Mouse (Mus musculus) kidney, postnatal 0 days (tissue): Measurements from ENCODE around the gene Slc35f6. TPM values are rescaled to one million over a fixed set of nuclear protein-coding genes. Genes with fewer than 3 reads are reported as not detected.

ENCODE experiments used
- ATAC-seq: fragments of 200-750 bp; cut with Nextera tagmentation; replicated peaks from 2 replicates; pipeline ENCODE4 v1.8.0; 2017; ENCODE audit warnings: low read depth, moderate number of reproducible peaks, moderate TSS enrichment, moderate library complexity; ENCODE audit not compliant: low FRiP score
- DNase-seq: peaks from one replicate; pipeline ENCODE4 v3.0.0-alpha.2; 2016; ENCODE audit warnings: low spot score
- H3K27ac ChIP-seq: fragments of 300-500 bp; sonication (generic); 2 replicates; pipeline ENCODE4 v1.5.1; 2014; ENCODE audit warnings: mild to moderate bottlenecking
- H3K27me3 ChIP-seq: fragments of 300-500 bp; sonication (generic); 2 replicates; pipeline ENCODE4 v1.6.1; 2014; ENCODE audit warnings: low read length, mixed read lengths; ENCODE audit not compliant: insufficient read depth
- H3K36me3 ChIP-seq: fragments of 300-500 bp; sonication (generic); 2 replicates; pipeline ENCODE4 v1.6.1; 2014; ENCODE audit warnings: low read length, mixed read lengths; ENCODE audit not compliant: insufficient read depth
- H3K4me1 ChIP-seq: fragments of 300-500 bp; sonication (generic); replicated peaks from 2 replicates; pipeline ENCODE4 v1.6.1; 2014; ENCODE audit warnings: antibody characterized with exemption, low read length, mixed read lengths; ENCODE audit not compliant: insufficient read depth
- H3K4me2 ChIP-seq: fragments of 300-500 bp; sonication (generic); 2 replicates; pipeline ENCODE4 v1.6.1; 2014; ENCODE audit warnings: mild to moderate bottlenecking, low read length, moderate library complexity, mixed read lengths
- H3K4me3 ChIP-seq: fragments of 300-500 bp; sonication (generic); replicated peaks from 2 replicates; pipeline ENCODE4 v1.5.1; 2014; ENCODE audit warnings: low read depth, low read length
- H3K9ac ChIP-seq: fragments of 300-500 bp; sonication (generic); 2 replicates; pipeline ENCODE4 v1.6.1; 2014; ENCODE audit warnings: low read depth, low read length
- H3K9me3 ChIP-seq: fragments of 300-500 bp; sonication (generic); replicated peaks from 2 replicates; pipeline ENCODE4 v1.6.1; 2016; ENCODE audit warnings: low read length, inconsistent platforms, mixed read lengths
- CTCF ChIP-seq: IDR thresholded peaks from 2 replicates; pipeline ENCODE4 v1.5.1; 2016; ENCODE audit warnings: antibody characterized with exemption, low read depth, mild to moderate bottlenecking, moderate library complexity
- WGBS: fragments of 180-500 bp; shearing (Covaris S2); extraction: QIAGEN DNeasy Blood & Tissue Kit; methylation state at CpG from one replicate; pipeline ENCODE4 v1.1.7; 2014; 5-methylcytosine and 5-hydroxymethylcytosine counted together
- polyA plus RNA-seq: library from polyadenylated mRNA; unstranded; fragments of >200 nt; fragmentation: Nextera tagmentation; extraction: Ambion mirVana; gene quantifications from 2 replicates; pipeline ENCODE4 v1.2.1, GENCODE M21; 2015

Gene Slc35f6
- polyA plus RNA-seq, 1 experiment from 2014 or later: 24.8 TPM

- WGBS: 0% methylated on average over 10 of the region's 10 CpGs
- no peak; the same call in 1 of the 2 replicates for ATAC-seq
- H3K27me3 ChIP-seq: peaks cover 17% of the 10 kb centered on the region
- peak overlapping the region; percentile 28; the same call in 1 of the 2 replicates for H3K9ac ChIP-seq
- peaks cover 12% of the 10 kb centered on the region; the same call in 1 of the 2 replicates for H3K4me1 ChIP-seq
- H3K4me3 ChIP-seq: peak overlapping the region; percentile 29
- H3K36me3 ChIP-seq: no peaks in the 10 kb centered on the region
- peak; percentile 50 for DNase-seq
- H3K27ac ChIP-seq: no peak overlapping the region
- H3K9me3 ChIP-seq: no peaks in the 10 kb centered on the region
- peak overlapping the region; percentile 60 for H3K4me2 ChIP-seq
- TF ChIP-seq CTCF: peak; percentile 15; the same call in 1 of the 2 replicates
Measured at GRCm38 (mm10) chr5:30622841-30623185, 24.9 kb upstream of the Slc35f6 start.

DNA sequence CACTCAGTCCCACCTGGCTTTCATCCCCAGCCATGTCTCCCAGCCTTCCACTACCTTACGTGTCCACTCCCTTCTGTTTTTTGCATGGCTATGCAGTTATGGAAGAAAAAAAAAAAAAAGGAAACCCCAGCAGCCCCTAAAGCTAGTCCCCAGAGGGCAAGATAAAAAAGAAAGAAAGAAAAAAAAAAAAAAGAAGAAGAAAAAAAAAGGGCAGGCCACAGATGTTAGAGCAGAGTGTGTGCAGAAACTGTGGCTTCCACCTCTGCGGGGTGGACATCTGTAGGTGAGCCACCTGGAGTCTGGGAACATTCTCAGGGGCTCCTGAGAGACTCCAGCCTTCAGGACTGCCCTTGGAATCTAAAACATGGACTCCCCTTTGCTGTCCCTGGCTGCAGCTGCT is 24.4 kb upstream of the Slc35f6 start:
- no peak for TF ChIP-seq CTCF
- peaks cover 12% of the 10 kb centered on the region; the same call in 1 of the 2 replicates for H3K4me1 ChIP-seq
- no peak overlapping the region for H3K9ac ChIP-seq
- WGBS: 59% methylated on average over 2 of the region's 2 CpGs
- H3K36me3 ChIP-seq: no peaks in the 10 kb centered on the region
- H3K27me3 ChIP-seq: peaks cover 17% of the 10 kb centered on the region
- no peaks in the 10 kb centered on the region for H3K9me3 ChIP-seq
- peak overlapping the region; percentile 60 for H3K4me2 ChIP-seq
- H3K27ac ChIP-seq: no peak overlapping the region
- no peak for ATAC-seq
- H3K4me3 ChIP-seq: no peak overlapping the region
- no peak for DNase-seq

- DNase-seq (no peak), ATAC-seq (no peak)
- H3K4me2 ChIP-seq: no peak overlapping the region
- peaks cover 12% of the 10 kb centered on the region; the same call in 1 of the 2 replicates for H3K4me1 ChIP-seq
- no peaks in the 10 kb centered on the region for H3K36me3 ChIP-seq
- no peak overlapping the region for H3K4me3 ChIP-seq
- H3K9ac ChIP-seq: no peak overlapping the region
- no peak overlapping the region for H3K27ac ChIP-seq
- TF ChIP-seq CTCF: no peak
- no peaks in the 10 kb centered on the region for H3K9me3 ChIP-seq
- H3K27me3 ChIP-seq: peaks cover 17% of the 10 kb centered on the region
- 52% methylated on average over 1 of the region's 1 CpGs for WGBS
Measured at GRCm38 (mm10) chr5:30624311-30624710, 23.4 kb upstream of the Slc35f6 start.

GRCm38 (mm10) chr5:30624908-30625307 is 22.8 kb upstream of the Slc35f6 start:
- Histone ChIP-seq H3K4me1 (peaks cover 12% of the 10 kb centered on the region; the same call in 1 of the 2 replicates), H3K36me3 (no peaks in the 10 kb centered on the region), H3K4me2 (no peak overlapping the region), H3K27ac (no peak overlapping the region), H3K4me3 (no peak overlapping the region), H3K9me3 (no peaks in the 10 kb centered on the region), H3K27me3 (peaks cover 17% of the 10 kb centered on the region), H3K9ac (no peak overlapping the region)
- no peak for TF ChIP-seq CTCF
- ATAC-seq: no peak
- 32% methylated on average over 4 of the region's 4 CpGs for WGBS
- DNase-seq: no peak

GRCm38 (mm10) chr5:30625379-30625778 is 22.4 kb upstream of the Slc35f6 start:
- Histone ChIP-seq H3K4me3 (no peak overlapping the region), H3K27me3 (peaks cover 17% of the 10 kb centered on the region), H3K27ac (no peak overlapping the region), H3K4me1 (peaks cover 12% of the 10 kb centered on the region; the same call in 1 of the 2 replicates), H3K4me2 (no peak overlapping the region), H3K9ac (no peak overlapping the region), H3K36me3 (no peaks in the 10 kb centered on the region), H3K9me3 (no peaks in the 10 kb centered on the region)
- 64% methylated on average over 3 of the region's 3 CpGs for WGBS
- no peak for TF ChIP-seq CTCF
- DNase-seq: no peak
- no peak for ATAC-seq

- no peak for TF ChIP-seq CTCF
- no peak overlapping the region for H3K9ac ChIP-seq
- H3K9me3 ChIP-seq: no peaks in the 10 kb centered on the region
- no peaks in the 10 kb centered on the region for H3K36me3 ChIP-seq
- H3K4me3 ChIP-seq: no peak overlapping the region
- WGBS: 81% methylated on average over 8 of the region's 8 CpGs
- DNase-seq (no peak), ATAC-seq (no peak)
- no peak overlapping the region for H3K4me2 ChIP-seq
- no peak overlapping the region for H3K27ac ChIP-seq
- H3K27me3 ChIP-seq: peaks cover 14% of the 10 kb centered on the region
- peaks cover 12% of the 10 kb centered on the region; the same call in 1 of the 2 replicates for H3K4me1 ChIP-seq
Measured at GRCm38 (mm10) chr5:30626331-30627105, 21.2 kb upstream of the Slc35f6 start.

DNA sequence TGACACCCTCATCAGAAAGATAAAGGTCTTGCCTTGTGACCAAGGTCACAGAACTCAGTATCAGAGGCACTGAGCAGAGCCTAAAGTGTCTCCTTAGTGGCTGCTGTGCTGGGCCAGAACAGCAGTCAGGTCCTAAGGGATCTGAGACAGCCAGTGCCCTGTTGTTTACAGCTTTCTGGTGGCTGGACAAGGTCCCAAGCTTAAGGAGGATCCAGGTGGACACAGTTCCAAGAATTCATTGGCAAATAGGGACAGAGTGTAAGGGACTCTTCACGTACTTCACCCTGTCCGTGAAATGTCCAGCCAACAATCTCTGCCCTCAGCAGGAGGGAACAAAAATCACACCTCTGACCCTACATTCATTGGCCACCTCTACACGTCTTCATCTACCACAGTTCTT is 19.2 kb upstream of the Slc35f6 start:
- no peak overlapping the region for H3K4me3 ChIP-seq
- H3K36me3 ChIP-seq: no peaks in the 10 kb centered on the region
- no peaks in the 10 kb centered on the region for H3K27me3 ChIP-seq
- 69% methylated on average over 3 of the region's 3 CpGs for WGBS
- H3K9me3 ChIP-seq: no peaks in the 10 kb centered on the region
- no peaks in the 10 kb centered on the region for H3K4me1 ChIP-seq
- no peak overlapping the region for H3K9ac ChIP-seq
- ATAC-seq (no peak), DNase-seq (no peak)
- H3K4me2 ChIP-seq: no peak overlapping the region
- TF ChIP-seq CTCF: no peak
- no peak overlapping the region for H3K27ac ChIP-seq
